In the genomic region with DNA sequence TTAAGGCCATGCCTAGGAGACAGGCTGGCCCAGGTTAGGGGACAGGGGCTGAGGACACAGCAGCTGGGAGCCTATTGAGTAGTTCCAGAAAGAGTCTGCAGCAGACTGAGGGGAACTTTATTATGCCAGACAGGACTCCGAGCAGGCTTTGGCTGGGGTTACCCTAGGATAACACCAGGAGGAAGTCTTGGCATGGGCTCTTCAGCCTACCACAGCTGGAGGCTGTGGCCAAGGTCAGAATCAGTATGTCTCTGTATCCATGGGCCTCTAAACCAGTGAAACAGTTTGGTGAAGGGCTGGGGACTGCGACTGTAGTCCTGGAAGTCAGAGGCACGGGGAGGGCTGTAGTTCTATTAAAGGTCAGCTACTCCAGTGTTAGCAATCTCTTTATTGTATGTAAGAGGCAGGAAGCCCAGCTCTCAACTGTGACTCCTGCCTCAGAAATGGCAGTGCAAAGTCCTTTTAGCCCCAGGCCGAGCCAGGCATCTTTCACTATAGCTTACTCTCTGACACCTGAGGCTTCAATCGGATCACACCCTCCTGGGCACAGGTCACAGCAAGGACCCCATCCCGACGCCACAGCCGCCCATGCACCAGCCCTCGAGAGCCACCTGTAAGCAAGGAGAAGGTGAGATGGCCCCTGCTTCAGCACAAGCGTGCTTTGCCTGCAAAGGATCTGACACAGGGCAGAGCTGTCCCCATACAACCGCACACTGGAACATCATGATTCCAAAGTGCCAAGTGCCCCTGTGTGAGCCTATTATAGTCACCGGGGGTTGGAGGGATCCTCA, we compare ENCODE assay signal across 22 mouse cellular contexts. TPM values are rescaled to one million over a fixed set of nuclear protein-coding genes. Genes with fewer than 3 reads are reported as not detected.
DNase-seq lines count a peak whose midpoint lies in the region; ATAC-seq and TF ChIP-seq lines count a peak whose summit lies in the region.
"Had no signal": no experiment of that assay in that cellular context is flagged by ENCODE, and none has a peak within 500 bp of the region (broad histone marks: within the 10 kb centered on the region; RNA-seq: fewer than 3 reads in every experiment).

No protein-coding gene starts in this region.

- no peak overlapping the region for H3K4me2 ChIP-seq in heart, embryonic 11.5 days
- H3K4me2 ChIP-seq in liver, embryonic 15.5 days = no peak overlapping the region
- no peak overlapping the region for H3K4me2 ChIP-seq in liver, postnatal 0 days (ENCODE audit: low read depth, low read length)
- no peak overlapping the region for H3K4me2 ChIP-seq in intestine, postnatal 0 days (replicated peaks; ENCODE audit: low read depth)
- H3K4me2 ChIP-seq: embryonic facial prominence, embryonic 15.5 days; hindbrain, embryonic 14.5 days; limb, embryonic 13.5 days; liver, embryonic 13.5 days had no signal

- H3K27me3 ChIP-seq in heart, embryonic 11.5 days (ENCODE audit: control insufficient read depth, insufficient read depth, low read length) = no peaks in the 10 kb centered on the region
- no peaks in the 10 kb centered on the region for H3K27me3 ChIP-seq in liver, embryonic 15.5 days
- H3K27me3 ChIP-seq in liver, postnatal 0 days (ENCODE audit: insufficient read depth, low read length) = no peaks in the 10 kb centered on the region
- H3K27me3 ChIP-seq in intestine, postnatal 0 days (replicated peaks; ENCODE audit: control insufficient read depth, insufficient read depth, low read length) = no peaks in the 10 kb centered on the region
- H3K27me3 ChIP-seq: embryonic facial prominence, embryonic 15.5 days; limb, embryonic 13.5 days; liver, embryonic 13.5 days had no signal

- H3K4me3 ChIP-seq in heart, embryonic 11.5 days (ENCODE audit: low read depth, low read length) = no peak overlapping the region
- no peak overlapping the region for H3K4me3 ChIP-seq in liver, embryonic 15.5 days (replicated peaks)
- no peak overlapping the region for H3K4me3 ChIP-seq in liver, postnatal 0 days (ENCODE audit: low read depth, low read length)
- no peak overlapping the region for H3K4me3 ChIP-seq in intestine, postnatal 0 days (ENCODE audit: low read depth, low read length)
- H3K4me3 ChIP-seq: embryonic facial prominence, embryonic 15.5 days; forebrain, embryonic 10.5 days; limb, embryonic 13.5 days; liver, embryonic 13.5 days had no signal

- peak; percentile 72 for DNase-seq in adrenal gland, adult 2 months
- DNase-seq in adrenal gland, postnatal 4 days (ENCODE audit: low spot score in 2 of 2) = no peak
- DNase-seq in heart, adult 8-10 months (ENCODE audit: low spot score) = no peak
- DNase-seq in liver, postnatal 0 days = no peak
- DNase-seq: forebrain, postnatal 0 days; liver, embryonic 13.5 days had no signal

- no peak for TF ChIP-seq CTCF in liver, postnatal 0 days (IDR thresholded peaks at IDR 0.05; ENCODE audit: low read depth)
- TF ChIP-seq CTCF in intestine, postnatal 0 days (IDR thresholded peaks at IDR 0.05; ENCODE audit: low read depth) = no peak

- H3K36me3 ChIP-seq in heart, embryonic 11.5 days (ENCODE audit: control insufficient read depth, insufficient read depth, low read length) = peaks cover 16% of the 10 kb centered on the region; the same call in 1 of the 2 replicates
- H3K36me3 ChIP-seq in liver, embryonic 15.5 days (replicated peaks) = peaks cover 79% of the 10 kb centered on the region
- peaks cover 59% of the 10 kb centered on the region for H3K36me3 ChIP-seq in liver, postnatal 0 days (replicated peaks; ENCODE audit: insufficient read depth, low read length)
- H3K36me3 ChIP-seq in intestine, postnatal 0 days (ENCODE audit: control insufficient read depth, insufficient read depth) = peaks cover 67% of the 10 kb centered on the region

- TF ChIP-seq EP300 in liver, postnatal 0 days (IDR thresholded peaks at IDR 0.05; ENCODE audit: low read depth) = no peak

- H3K4me1 ChIP-seq in heart, embryonic 11.5 days (ENCODE audit: control insufficient read depth, insufficient read depth, low read length) = 0 out of 2 replicates have a peak, but pooled peaks cover 13% of the 10 kb centered on the region
- H3K4me1 ChIP-seq in liver, embryonic 15.5 days (replicated peaks) = peaks cover 35% of the 10 kb centered on the region
- peaks cover 13% of the 10 kb centered on the region for H3K4me1 ChIP-seq in liver, postnatal 0 days (ENCODE audit: insufficient read depth)
- no peaks in the 10 kb centered on the region for H3K4me1 ChIP-seq in intestine, postnatal 0 days (replicated peaks; ENCODE audit: control insufficient read depth, insufficient read depth, low read length)
- H3K4me1 ChIP-seq: limb, embryonic 13.5 days had no signal

- 0 out of 2 replicates have a peak overlapping the region, but pooled peaks have one; percentile 46 for H3K9ac ChIP-seq in heart, embryonic 11.5 days (ENCODE audit: low read depth, low read length)
- H3K9ac ChIP-seq in liver, embryonic 15.5 days = no peak overlapping the region
- H3K9ac ChIP-seq in liver, postnatal 0 days (replicated peaks) = no peak overlapping the region
- H3K9ac ChIP-seq in intestine, postnatal 0 days (ENCODE audit: low read depth, low read length) = no peak overlapping the region
- H3K9ac ChIP-seq: embryonic facial prominence, embryonic 15.5 days; forebrain, postnatal 0 days; hindbrain, embryonic 14.5 days; limb, embryonic 13.5 days; liver, embryonic 13.5 days had no signal

- WGBS in heart, embryonic 11.5 days (ENCODE audit: insufficient replicate concordance) = 88% methylated on average over 12 of the region's 12 CpGs
- WGBS in liver, embryonic 15.5 days (ENCODE audit: insufficient replicate concordance) = 83% methylated on average over 12 of the region's 12 CpGs
- WGBS in liver, postnatal 0 days (ENCODE audit: insufficient replicate concordance) = 90% methylated on average over 12 of the region's 12 CpGs
- 83% methylated on average over 12 of the region's 12 CpGs for WGBS in intestine, postnatal 0 days

- H3K27ac ChIP-seq in heart, embryonic 11.5 days (ENCODE audit: low read depth, low read length) = peak overlapping the region; percentile 74
- 0 out of 2 replicates have a peak overlapping the region, but pooled peaks have one; percentile 33 for H3K27ac ChIP-seq in liver, embryonic 15.5 days (replicated peaks)
- no peak overlapping the region for H3K27ac ChIP-seq in liver, postnatal 0 days (ENCODE audit: low read depth)
- peak overlapping the region; percentile 60 for H3K27ac ChIP-seq in intestine, postnatal 0 days (ENCODE audit: low read depth, low read length)
- H3K27ac ChIP-seq: embryonic facial prominence, embryonic 15.5 days; forebrain, embryonic 10.5 days; hindbrain, embryonic 14.5 days; kidney, postnatal 0 days; limb, embryonic 13.5 days had no signal

- no peak for ATAC-seq in heart, embryonic 11.5 days (replicated peaks; ENCODE audit: insufficient number of reproducible peaks, low FRiP score, low TSS enrichment)
- no peak for ATAC-seq in liver, embryonic 15.5 days (ENCODE audit: insufficient read depth)
- ATAC-seq in liver, postnatal 0 days = no peak
- peak; percentile 22; the same call in 1 of the 2 replicates for ATAC-seq in intestine, postnatal 0 days
- no peak for ATAC-seq in inflammation-experienced regulatory T-cells, adult 6 months
- ATAC-seq: CD4-positive, CD25-positive, alpha-beta regulatory T cell, adult 4 months had no signal

- no peaks in the 10 kb centered on the region for H3K9me3 ChIP-seq in heart, embryonic 11.5 days (replicated peaks; ENCODE audit: control insufficient read depth, low read length)
- H3K9me3 ChIP-seq in liver, embryonic 15.5 days (replicated peaks) = no peaks in the 10 kb centered on the region
- no peaks in the 10 kb centered on the region for H3K9me3 ChIP-seq in liver, postnatal 0 days (ENCODE audit: low read length)
- no peaks in the 10 kb centered on the region for H3K9me3 ChIP-seq in intestine, postnatal 0 days (ENCODE audit: control insufficient read depth)
- H3K9me3 ChIP-seq: embryonic facial prominence, embryonic 15.5 days; forebrain, embryonic 10.5 days; G1E; limb, embryonic 13.5 days; liver, embryonic 13.5 days had no signal

RNA-seq across cellular contexts. Expression of a gene that starts 7.0 kb away (rescaled TPM):
- total RNA-seq in adrenal gland, adult 2 months (2021) = 10 to 100 TPM; 26.5 to 43.1 TPM
- polyA plus RNA-seq in adrenal gland, adult 2 months (2012; rRNA removed) = 109 and 111 TPM in 2 replicates
- total RNA-seq in adrenal gland, postnatal 4 days (2021) = 10 to 100 TPM; 40.5 to 42.9 TPM
- 25.1 and 27.2 TPM in 2 replicates for polyA plus RNA-seq in heart, embryonic 11.5 days (2014; fragmentation: Nextera tagmentation; extraction: Ambion mirVana)
- total RNA-seq in heart, adult 8-10 months (2022) = 10 to 100 TPM; 23.1 to 24.9 (median 23.5) TPM
- 5.6 and 7.9 TPM in 2 replicates for polyA plus RNA-seq in liver, embryonic 15.5 days (2015; fragmentation: Nextera tagmentation; extraction: Ambion mirVana)
- 6.1 and 7.4 TPM in 2 replicates for polyA plus RNA-seq in liver, postnatal 0 days (2015; fragmentation: Nextera tagmentation; extraction: Ambion mirVana)
- polyA plus RNA-seq in intestine, postnatal 0 days (2015; fragmentation: Nextera tagmentation; extraction: Ambion mirVana) = 12.5 and 13.0 TPM in 2 replicates
- 1 to 10 TPM; 5.2 to 9.7 (median 6.4) TPM for polyA plus RNA-seq in inflammation-experienced regulatory T-cells, adult 6 months (2017; shearing (Covaris generic))

RNA-seq across cellular contexts. Expression of a gene that starts 12.1 kb away (rescaled TPM):
- 10 to 100 TPM; 28.3 to 30.4 TPM for total RNA-seq in adrenal gland, adult 2 months (2021)
- 59.2 and 64.4 TPM in 2 replicates for polyA plus RNA-seq in adrenal gland, adult 2 months (2012; rRNA removed)
- 10 to 100 TPM; 30.1 to 31.3 TPM for total RNA-seq in adrenal gland, postnatal 4 days (2021)
- polyA plus RNA-seq in heart, embryonic 11.5 days (2014; fragmentation: Nextera tagmentation; extraction: Ambion mirVana) = 15.1 and 16.8 TPM in 2 replicates
- total RNA-seq in heart, adult 8-10 months (2022) = 10 to 100 TPM; 12.3 to 13.3 (median 12.6) TPM
- polyA plus RNA-seq in liver, embryonic 15.5 days (2015; fragmentation: Nextera tagmentation; extraction: Ambion mirVana) = 20.3 and 21.3 TPM in 2 replicates
- 23.1 and 25.0 TPM in 2 replicates for polyA plus RNA-seq in liver, postnatal 0 days (2015; fragmentation: Nextera tagmentation; extraction: Ambion mirVana)
- 52.5 and 54.4 TPM in 2 replicates for polyA plus RNA-seq in intestine, postnatal 0 days (2015; fragmentation: Nextera tagmentation; extraction: Ambion mirVana)
- polyA plus RNA-seq in inflammation-experienced regulatory T-cells, adult 6 months (2017; shearing (Covaris generic)) = 10 to 100 TPM; 34.5 to 45.6 (median 39.3) TPM

RNA-seq across cellular contexts. Expression of a gene that starts 12.3 kb away (rescaled TPM):
- total RNA-seq in adrenal gland, adult 2 months (2021) = 1 to 10 TPM; 3.5 to 5.7 TPM
- polyA plus RNA-seq in adrenal gland, adult 2 months (2012; rRNA removed) = 2.3 and 2.5 TPM in 2 replicates
- total RNA-seq in adrenal gland, postnatal 4 days (2021) = 1 to 10 TPM; 3.8 to 4.5 TPM
- 7.2 and 7.4 TPM in 2 replicates for polyA plus RNA-seq in heart, embryonic 11.5 days (2014; fragmentation: Nextera tagmentation; extraction: Ambion mirVana)
- 1 to 10 TPM; 2.2 to 2.7 (median 2.5) TPM for total RNA-seq in heart, adult 8-10 months (2022)
- 4.3 and 5.5 TPM in 2 replicates for polyA plus RNA-seq in liver, embryonic 15.5 days (2015; fragmentation: Nextera tagmentation; extraction: Ambion mirVana)
- 2.0 and 2.2 TPM in 2 replicates for polyA plus RNA-seq in liver, postnatal 0 days (2015; fragmentation: Nextera tagmentation; extraction: Ambion mirVana)
- 3.7 and 4.2 TPM in 2 replicates for polyA plus RNA-seq in intestine, postnatal 0 days (2015; fragmentation: Nextera tagmentation; extraction: Ambion mirVana)
- polyA plus RNA-seq in inflammation-experienced regulatory T-cells, adult 6 months (2017; shearing (Covaris generic)) = 1 to 10 TPM; 3.7 to 6.1 (median 4.8) TPM

RNA-seq across cellular contexts. Expression of a gene that starts 12.8 kb away (rescaled TPM):
- not detected for total RNA-seq in adrenal gland, adult 2 months (2021)
- polyA plus RNA-seq in adrenal gland, adult 2 months (2012; rRNA removed) = not detected in 2 replicates
- total RNA-seq in adrenal gland, postnatal 4 days (2021) = 100 to 1,000 TPM in 1 of 2 experiments, 10 to 100 TPM in 1; 94.0 to 231 TPM
- polyA plus RNA-seq in heart, embryonic 11.5 days (2014; fragmentation: Nextera tagmentation; extraction: Ambion mirVana) = 0.48 and 1.4 TPM in 2 replicates
- total RNA-seq in heart, adult 8-10 months (2022) = 1 to 10 TPM; 2.9 to 7.2 (median 3.1) TPM
- 27.2 and 51.1 TPM in 2 replicates for polyA plus RNA-seq in liver, embryonic 15.5 days (2015; fragmentation: Nextera tagmentation; extraction: Ambion mirVana)
- 6.5 and 127 TPM in 2 replicates for polyA plus RNA-seq in liver, postnatal 0 days (2015; fragmentation: Nextera tagmentation; extraction: Ambion mirVana)
- polyA plus RNA-seq in intestine, postnatal 0 days (2015; fragmentation: Nextera tagmentation; extraction: Ambion mirVana) = 0.51 and 0.73 TPM in 2 replicates
- not detected for polyA plus RNA-seq in inflammation-experienced regulatory T-cells, adult 6 months (2017; shearing (Covaris generic))
- total RNA-seq: G1E; granulocyte monocyte progenitor cell, adult 5-6 weeks; layer of hippocampus, postnatal 25 days; megakaryocyte, adult 5-6 weeks had no signal
- polyA plus RNA-seq: activated CD4-positive, CD25-positive, alpha-beta regulatory T cell, adult 4 months; CD4-positive, CD25-positive, alpha-beta regulatory T cell, adult 4 months; forebrain, embryonic 10.5 days; G1E; midbrain, embryonic 14.5 days had no signal

RNA-seq across cellular contexts. Expression of a gene that starts 22.9 kb away (rescaled TPM):
- total RNA-seq in adrenal gland, adult 2 months (2021) = 1 to 10 TPM; 2.5 to 5.2 TPM
- polyA plus RNA-seq in adrenal gland, adult 2 months (2012; rRNA removed) = 7.1 and 9.1 TPM in 2 replicates
- 10 to 100 TPM; 48.4 to 64.6 TPM for total RNA-seq in adrenal gland, postnatal 4 days (2021)
- 449 and 506 TPM in 2 replicates for polyA plus RNA-seq in heart, embryonic 11.5 days (2014; fragmentation: Nextera tagmentation; extraction: Ambion mirVana)
- total RNA-seq in heart, adult 8-10 months (2022) = 1 to 10 TPM in 2 of 4 experiments, under 1 TPM in 2; 0.47 to 2.7 (median 1.4) TPM
- 682 and 720 TPM in 2 replicates for polyA plus RNA-seq in liver, embryonic 15.5 days (2015; fragmentation: Nextera tagmentation; extraction: Ambion mirVana)
- polyA plus RNA-seq in liver, postnatal 0 days (2015; fragmentation: Nextera tagmentation; extraction: Ambion mirVana) = 243 and 277 TPM in 2 replicates
- polyA plus RNA-seq in intestine, postnatal 0 days (2015; fragmentation: Nextera tagmentation; extraction: Ambion mirVana) = 118 and 121 TPM in 2 replicates
- polyA plus RNA-seq in inflammation-experienced regulatory T-cells, adult 6 months (2017; shearing (Covaris generic)) = 100 to 1,000 TPM in 1 of 3 experiments, 10 to 100 TPM in 1, 1 to 10 TPM in 1; 7.9 to 171 (median 15.0) TPM
